In the genomic region with DNA sequence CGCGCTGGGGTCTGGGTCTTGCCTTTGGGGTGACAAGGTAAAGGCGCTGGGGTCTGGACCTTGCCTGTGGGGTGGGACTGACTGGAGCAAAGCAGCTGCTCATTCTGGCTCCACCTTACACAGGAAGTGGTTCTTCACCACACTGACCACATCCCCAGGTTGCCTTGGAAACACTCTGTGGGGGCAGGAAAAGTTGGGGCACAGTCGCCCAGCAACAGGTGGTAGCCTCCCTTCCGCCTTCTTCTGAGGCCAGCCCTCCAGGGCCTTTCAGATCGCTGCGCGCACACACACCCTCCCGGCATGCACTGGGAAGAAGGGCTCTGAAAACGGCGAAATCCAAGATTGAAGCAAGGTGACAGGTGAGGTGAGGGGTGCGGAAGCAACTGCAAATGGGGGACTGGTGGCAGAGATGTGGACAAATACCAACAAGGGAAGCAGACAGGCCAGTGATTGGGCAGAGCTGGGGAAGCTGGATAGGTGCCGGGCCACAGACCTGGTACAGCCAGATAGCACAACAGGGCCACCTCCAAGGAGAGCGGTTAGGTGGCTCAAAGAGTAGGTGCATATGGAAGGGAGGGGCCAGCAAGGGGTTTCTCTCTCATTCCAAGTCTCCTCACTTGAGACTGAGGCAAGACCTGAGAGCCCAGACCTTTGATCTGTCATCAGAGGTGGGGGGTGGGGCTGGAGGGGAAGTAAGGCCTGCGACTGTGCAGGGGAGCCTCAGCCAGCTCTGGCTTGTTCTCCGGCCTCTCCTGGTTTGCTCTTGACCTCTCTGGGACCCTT, we compare ENCODE assay signal across 8 mouse cellular contexts. TPM values are rescaled to one million over a fixed set of nuclear protein-coding genes. Genes with fewer than 3 reads are reported as not detected.
A peak's percentile ranks its signal among the peaks of the same experiment; 100 is the strongest.
DNase-seq lines count a peak whose midpoint lies in the region; ATAC-seq and TF ChIP-seq lines count a peak whose summit lies in the region.

A gene (plus strand): TSS at position 246 of the 783 bp plus-strand sequence.

- WGBS in neural tube, embryonic 12.5 days = 72% methylated on average over 16 of the region's 16 CpGs
- 87% methylated on average over 16 of the region's 16 CpGs for whole genome bisulfite sequencing in liver, adult 2 months

- H3K9ac ChIP-seq in neural tube, embryonic 12.5 days = no peak within 1 kb of the TSS
- H3K9ac ChIP-seq in liver, adult 2 months (ENCODE audit: low read depth, low read length) = no peak within 1 kb of the TSS

- ATAC-seq in neural tube, embryonic 12.5 days (ENCODE audit: low FRiP score, low read depth) = no peak
- peak; percentile 95 for ATAC-seq in neutrophil, adult 5-6 weeks (ENCODE audit: extremely low read depth, insufficient number of reproducible peaks, low FRiP score, poor library complexity, severe bottlenecking)

- H3K9me3 ChIP-seq in neural tube, embryonic 12.5 days = no peaks in the 10 kb centered on the region

- H3K79me2 ChIP-seq in liver, adult 2 months (ENCODE audit: control insufficient read depth, insufficient read depth, low read length) = no peaks in the 10 kb centered on the region

- H3K27me3 ChIP-seq in neural tube, embryonic 12.5 days (replicated peaks) = no peaks in the 10 kb centered on the region
- no peaks in the 10 kb centered on the region for H3K27me3 ChIP-seq in liver, adult 2 months (ENCODE audit: control insufficient read depth, insufficient read depth, low read length)

- H3K4me1 ChIP-seq in neural tube, embryonic 12.5 days = peaks cover 9% of the 10 kb centered on the region
- peaks cover 2% of the 10 kb centered on the region; the same call in 1 of the 2 replicates for H3K4me1 ChIP-seq in liver, adult 2 months (ENCODE audit: control insufficient read depth, insufficient read depth, low read length)

- no peak within 1 kb of the TSS for H3K27ac ChIP-seq in neural tube, embryonic 12.5 days
- peak within 1 kb of the TSS; percentile 41 for H3K27ac ChIP-seq in liver, adult 2 months (replicated peaks; ENCODE audit: insufficient read depth, low read depth, low read length)

- no peak for TF ChIP-seq CTCF in liver, adult 2 months (IDR thresholded peaks at IDR 0.05; ENCODE audit: low read depth, low read length)

- DNase-seq in neural tube, embryonic 10.5 days (ENCODE audit: extremely low spot score, low spot score) = no peak
- DNase-seq in c-Kit-positive CD71-positive TER-119-negative erythroid progenitor cells, embryonic 14.5 days (ENCODE audit: low read depth) = peak; percentile 79
- DNase-seq in heart, postnatal 36 days = peak; percentile 61 to 66
- DNase-seq in liver, adult 2 months (ENCODE audit: extremely low read depth, low read depth, low spot score) = no peak
- no peak for DNase-seq in cerebellum, adult 18-20 months
- no peak for DNase-seq in layer of hippocampus, postnatal 36 days

- no peak within 1 kb of the TSS for H3K4me3 ChIP-seq in neural tube, embryonic 12.5 days
- H3K4me3 ChIP-seq in liver, adult 2 months (ENCODE audit: insufficient read depth, low read depth, low read length) = peak within 1 kb of the TSS; percentile 6

- intact Hi-C loops in heart, postnatal 36 days (cut with DNase I) = no loop called here

- no peak for TF ChIP-seq POLR2A in liver, adult 2 months (IDR thresholded peaks at IDR 0.05; ENCODE audit: extremely low read depth, insufficient read depth, low read length)

- H3K4me2 ChIP-seq in neural tube, embryonic 12.5 days (replicated peaks) = 0 out of 2 replicates have a peak within 1 kb of the TSS, but pooled peaks have one; percentile 7

- no peaks in the 10 kb centered on the region for H3K36me3 ChIP-seq in neural tube, embryonic 12.5 days
- H3K36me3 ChIP-seq in liver, adult 2 months (ENCODE audit: control insufficient read depth, insufficient read depth, low read length) = no peaks in the 10 kb centered on the region

RNA-seq across cellular contexts. Expression of the gene that starts here (rescaled TPM):
- polyA plus RNA-seq in neural tube, embryonic 12.5 days (2016; fragmentation: Nextera tagmentation; extraction: Ambion mirVana) = 0.88 and 1.2 TPM in 2 replicates
- total RNA-seq in heart, postnatal 36 days (2021) = 1 to 10 TPM; 1.6 to 1.9 TPM
- total RNA-seq in liver, adult 2 months (2014; rRNA removed) = 0.28 and 0.34 TPM in 2 replicates
- 1.2 and 1.3 TPM in 2 replicates for polyA plus RNA-seq in liver, adult 2 months (2012; rRNA removed)
- total RNA-seq in neutrophil, adult 5-6 weeks (2017) = 156 and 166 TPM in 2 replicates
- total RNA-seq in layer of hippocampus, postnatal 36 days (2021) = 1 to 10 TPM in 1 of 2 experiments, under 1 TPM in 1; 0.92 to 1.1 TPM

Comparison
In these comparisons a context has a peak if more than half of its experiments do, and no peak if none do; other contexts are left out.
1. RNA of the gene that starts here (total RNA-seq): 156 to 166 TPM in neutrophil, adult 5-6 weeks; 1.6 to 1.9 TPM in heart, postnatal 36 days, 0.92 to 1.1 TPM in layer of hippocampus, postnatal 36 days and 0.28 to 0.34 TPM in liver, adult 2 months; every median in the first group is over 10 times any median in the second.
2. DNase-seq: peak in c-Kit-positive CD71-positive TER-119-negative erythroid progenitor cells, embryonic 14.5 days (single experiment) and heart, postnatal 36 days (2 of 2); none in neural tube, embryonic 10.5 days (single experiment), liver, adult 2 months (single experiment), cerebellum, adult 18-20 months (0 of 2) and layer of hippocampus, postnatal 36 days (0 of 2).